Mouse (Mus musculus): ENCODE measurements around the gene Aifm1.

- no peak for TF ChIP-seq CTCF (IDR thresholded peaks at IDR 0.05; ENCODE audit: borderline replicate concordance, extremely low read depth, insufficient read depth, insufficient read length)
- TF ChIP-seq POLR2A (IDR thresholded peaks at IDR 0.05; ENCODE audit: borderline replicate concordance, extremely low read depth, insufficient read depth, insufficient read length, poor library complexity, severe bottlenecking), result no peak
Measured at GRCm38 (mm10) chrX:48464436-48464835, 48.9 kb downstream of the Aifm1 start.
